Mouse (Mus musculus): ENCODE data around the gene Tes.

Tes gene

DNA sequence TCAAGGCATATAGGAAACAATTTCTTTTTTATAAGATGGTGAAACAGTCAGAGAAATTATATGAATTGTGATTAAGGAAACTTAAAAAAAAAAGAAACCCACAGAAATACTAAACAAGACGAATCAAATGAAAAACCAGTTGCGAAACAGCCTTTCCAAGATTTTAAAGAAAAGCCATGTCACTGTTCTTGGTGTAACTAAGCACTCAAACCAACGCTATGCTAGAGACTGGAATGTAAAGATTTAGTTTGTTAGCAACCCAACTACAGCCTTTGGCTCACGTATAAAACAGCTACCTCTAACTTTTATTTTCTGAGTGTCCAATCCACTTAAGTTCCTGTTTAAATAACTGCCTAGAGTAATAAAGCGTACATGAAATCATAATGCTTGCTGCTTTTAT lies 7.4 kb downstream of the Tes start:
- POLR2A ChIA-PET: no interaction called here
- CTCF ChIA-PET: no interaction called here

DNA sequence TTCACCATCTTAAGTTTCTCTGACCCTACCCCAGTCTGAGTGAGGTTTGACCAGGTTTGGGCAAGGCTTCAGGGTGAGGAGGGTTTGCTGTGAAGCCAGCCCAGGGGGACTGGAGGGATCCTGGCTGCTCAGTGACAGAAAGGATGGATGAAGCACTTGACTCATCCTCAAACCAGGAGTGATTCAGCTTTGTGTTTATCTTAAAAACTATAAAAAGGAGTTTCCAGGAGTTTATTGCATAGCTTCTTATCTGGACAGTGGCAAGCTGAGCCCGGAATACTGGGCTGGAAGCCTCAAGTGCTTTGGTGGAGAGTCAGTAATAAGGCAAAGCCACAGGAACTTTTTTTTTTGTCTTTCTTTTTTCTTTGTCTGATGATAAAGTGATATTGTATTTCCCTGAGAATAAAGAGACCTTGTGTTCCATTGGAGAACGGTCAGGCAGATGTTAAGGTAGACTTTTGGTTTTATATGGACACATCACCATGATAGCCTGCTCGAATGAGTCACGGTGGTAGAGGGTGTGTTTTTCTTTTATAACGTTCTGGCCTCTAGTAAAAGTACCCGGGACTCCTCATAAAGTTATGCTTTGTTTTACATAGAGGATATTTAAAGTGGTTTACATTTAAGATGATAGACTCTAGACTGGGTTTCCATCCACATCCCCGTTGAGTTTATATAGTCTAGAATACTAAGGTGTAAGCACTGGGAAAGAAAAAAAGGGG lies 8.0 kb downstream of the Tes start:
- ChIA-PET CTCF (no interaction called here), POLR2A (interaction anchor here in 1 of 4 experiments (1.5 kb wide), 1 partner anchor 9 kb away, joined by 4 read pairs; no protein-coding TSS in a partner anchor)

DNA sequence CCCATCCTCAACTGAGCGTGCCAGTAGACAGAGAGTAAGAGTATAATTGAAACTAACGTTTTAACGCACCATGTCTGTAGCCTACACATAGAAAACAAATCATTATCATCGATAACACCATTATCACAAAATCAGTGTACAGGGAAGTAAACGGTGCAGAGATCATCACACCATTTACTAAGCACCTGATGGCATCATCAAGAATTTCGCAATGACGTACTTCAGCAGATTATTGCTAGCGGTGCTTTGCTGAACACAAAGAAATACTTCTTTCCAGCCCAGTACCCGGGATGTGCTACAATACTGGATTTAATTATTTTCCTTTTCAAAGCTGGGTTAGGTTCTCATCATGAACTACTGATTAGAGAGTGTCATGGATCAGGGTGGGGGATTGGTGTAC lies 12.3 kb downstream of the Tes start:
- ChIA-PET CTCF (no interaction called here), POLR2A (interaction anchor here in 1 of 4 experiments (1.0 kb wide), 1 partner anchor 9 kb away, joined by 3 read pairs; no protein-coding TSS in a partner anchor)

DNA sequence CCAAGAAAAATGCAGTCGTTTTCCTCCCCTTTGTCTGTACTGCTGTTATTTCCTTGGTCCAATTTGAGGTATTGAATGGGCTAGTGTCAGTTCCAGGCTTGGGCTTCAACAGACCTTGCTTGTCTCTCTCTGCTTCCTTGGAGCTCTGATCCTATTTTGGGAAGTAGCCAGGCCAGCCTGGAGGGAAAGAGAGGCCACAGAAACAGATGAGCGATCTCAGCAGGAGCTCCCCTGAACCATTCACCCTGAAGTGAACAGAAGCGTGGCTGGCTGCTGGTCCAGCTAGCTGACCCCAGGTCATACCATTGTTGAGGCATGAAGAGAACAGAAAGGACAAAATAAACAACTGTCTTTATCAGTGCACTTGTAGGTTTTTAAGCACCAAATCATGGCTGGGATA lies 12.8 kb downstream of the Tes start:
- POLR2A ChIA-PET: interaction anchor here in 1 of 4 experiments (1.0 kb wide), 1 partner anchor 9 kb away, joined by 3 read pairs; no protein-coding TSS in a partner anchor
- CTCF ChIA-PET: interaction anchor here in 1 of 4 experiments (0.7 kb wide), 1 partner anchor 427 kb away, joined by 4 read pairs; no protein-coding TSS in a partner anchor

DNA sequence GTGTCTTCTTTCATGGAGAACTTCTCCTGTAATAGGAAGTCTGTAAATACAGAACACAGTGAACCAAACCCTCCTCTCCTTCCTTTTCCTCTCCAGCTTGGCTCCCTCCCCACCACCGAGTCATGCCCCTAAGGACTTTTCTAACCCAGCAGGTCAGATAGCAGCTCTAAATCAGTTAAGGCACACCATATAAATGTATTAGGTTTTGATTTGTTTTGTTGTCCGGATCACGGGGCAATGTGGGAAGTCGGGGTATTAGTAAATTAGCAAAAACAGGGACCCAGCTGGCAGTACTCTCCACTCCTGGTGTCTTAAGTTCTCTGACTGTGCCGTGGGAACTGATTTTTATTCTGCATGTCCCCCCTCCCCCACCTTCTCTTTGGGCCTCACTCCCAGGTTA lies 14.4 kb downstream of the Tes start:
- ChIA-PET POLR2A (interaction anchor here in 2 of 4 experiments (0.6 to 1.0 kb wide), 4 partner anchors 14 to 557 kb away, joined by 3 to 4 read pairs (median 3); no protein-coding TSS in a partner anchor), CTCF (interaction anchor here in 1 of 4 experiments (0.6 to 1.2 kb wide), 3 partner anchors 8 to 533 kb away, joined by 3 to 5 read pairs (median 3); no protein-coding TSS in a partner anchor)

DNA sequence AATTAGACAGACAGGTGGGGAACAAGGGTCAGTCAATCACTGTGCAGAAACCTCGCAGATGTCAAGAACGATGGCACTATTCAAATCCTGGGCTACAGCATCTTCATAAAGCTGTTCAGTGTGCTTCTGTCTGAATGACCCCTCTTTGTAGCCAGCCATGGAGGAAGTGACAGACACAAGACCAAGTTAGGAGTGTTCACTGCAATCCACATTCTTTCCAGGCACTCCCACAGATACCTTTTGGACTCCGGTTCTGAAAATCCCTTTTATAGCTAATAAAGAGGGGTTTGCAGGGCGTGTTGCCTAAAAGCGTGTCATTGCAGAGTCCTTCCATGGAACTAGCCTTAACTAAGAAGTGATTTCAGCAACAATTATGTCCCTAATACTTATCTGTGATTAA lies 14.9 kb downstream of the Tes start:
- CTCF ChIA-PET: interaction anchor here in 1 of 4 experiments (1.0 to 1.2 kb wide), 2 partner anchors 8 to 26 kb away, joined by 3 to 5 read pairs; no protein-coding TSS in a partner anchor
- POLR2A ChIA-PET: interaction anchor here in 2 of 4 experiments (0.6 to 1.0 kb wide), 4 partner anchors 14 to 557 kb away, joined by 3 read pairs; partner anchors contain the start of gene Tes (in 1 of the 2)

DNA sequence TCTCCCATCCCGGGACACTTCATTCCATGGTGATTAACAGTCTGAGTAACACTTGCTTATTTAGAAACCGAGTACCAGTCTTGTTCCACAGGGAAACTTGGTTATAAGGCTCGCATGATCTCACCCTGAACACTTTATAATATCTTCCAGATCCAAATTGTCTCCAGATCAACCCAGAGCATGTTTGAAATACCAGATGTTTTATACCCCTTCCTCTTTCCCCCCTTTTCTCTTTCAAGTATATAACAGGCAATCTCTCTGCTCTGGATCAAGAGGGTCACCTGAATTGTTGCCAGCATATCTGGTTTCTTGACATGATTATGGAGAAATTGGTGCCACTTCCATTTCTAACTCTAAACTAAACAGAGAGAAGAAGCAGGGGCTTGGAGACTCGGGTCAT lies 17.3 kb downstream of the Tes start:
- ChIA-PET CTCF (no interaction called here), POLR2A (interaction anchor here in 1 of 4 experiments (1.8 kb wide), 1 partner anchor 17 kb away, joined by 5 read pairs; no protein-coding TSS in a partner anchor)

DNA sequence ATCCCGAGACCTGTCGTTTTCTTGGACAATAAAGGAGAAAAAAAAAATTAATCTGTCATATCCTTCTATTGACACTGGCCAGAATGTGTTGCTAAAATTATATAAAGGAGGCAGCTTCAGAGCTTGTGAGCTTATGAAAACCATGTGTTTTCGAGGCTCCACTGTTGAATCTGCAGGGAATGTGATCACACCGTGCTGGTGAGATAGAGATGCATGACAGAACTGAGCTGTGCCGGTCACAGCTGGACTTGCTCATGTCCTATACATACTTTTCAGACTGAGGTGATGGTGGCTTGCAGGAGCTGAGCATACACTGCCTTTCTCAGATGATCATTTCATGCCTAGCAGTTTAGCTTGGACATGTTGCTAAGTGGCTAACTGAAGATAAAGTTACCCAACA lies 17.9 kb downstream of the Tes start:
- POLR2A ChIA-PET: interaction anchor here in 1 of 4 experiments (1.8 kb wide), 1 partner anchor 16 kb away, joined by 5 read pairs; no protein-coding TSS in a partner anchor
- CTCF ChIA-PET: no interaction called here

DNA sequence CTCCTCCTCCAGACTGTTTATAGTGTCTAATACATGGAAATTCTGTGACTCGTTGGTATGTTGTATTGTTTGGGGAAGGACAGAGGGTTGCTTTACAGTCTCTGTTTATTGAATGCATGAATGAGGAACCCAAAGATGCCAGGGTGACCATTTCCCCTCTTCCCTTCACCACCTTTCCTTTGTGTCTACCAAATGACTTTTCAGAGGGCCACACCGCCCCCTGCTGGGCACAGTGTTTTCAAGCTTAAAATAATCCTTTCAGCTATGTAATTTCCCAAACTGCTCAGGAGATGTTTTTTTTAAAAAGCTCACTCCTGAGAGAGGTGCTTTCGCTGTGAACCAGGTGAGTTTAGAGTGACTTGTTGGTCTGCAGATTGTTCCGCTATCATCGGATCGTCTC lies 22.5 kb downstream of the Tes start:
- ChIA-PET POLR2A (interaction anchor here in 1 of 4 experiments (0.7 to 1.4 kb wide), 2 partner anchors 11 to 56 kb away, joined by 3 read pairs; no protein-coding TSS in a partner anchor), CTCF (interaction anchor here in 3 of 4 experiments (0.7 to 2.7 kb wide), 23 partner anchors 8 to 475 kb away, joined by 3 to 20 read pairs (median 5); no protein-coding TSS in a partner anchor)

DNA sequence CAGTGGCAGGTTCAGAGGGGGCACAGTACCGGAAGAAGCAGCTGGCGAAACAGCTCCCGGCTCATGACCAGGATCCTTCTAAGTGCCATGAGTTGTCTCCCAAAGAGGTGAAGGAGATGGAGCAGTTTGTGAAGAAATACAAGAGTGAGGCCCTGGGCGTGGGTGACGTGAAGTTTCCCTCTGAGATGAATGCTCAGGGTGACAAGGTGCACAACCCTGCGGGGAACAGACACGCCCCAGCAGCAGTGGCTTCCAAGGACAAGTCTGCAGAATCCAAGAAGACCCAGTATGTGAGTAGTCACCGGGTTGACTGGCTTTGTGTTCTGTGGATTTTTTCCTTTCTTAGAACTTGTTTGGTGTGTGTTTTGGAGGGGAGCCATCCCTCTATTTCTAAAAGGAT lies 32.4 kb downstream of the Tes start:
- POLR2A ChIA-PET: no interaction called here
- CTCF ChIA-PET: no interaction called here

DNA sequence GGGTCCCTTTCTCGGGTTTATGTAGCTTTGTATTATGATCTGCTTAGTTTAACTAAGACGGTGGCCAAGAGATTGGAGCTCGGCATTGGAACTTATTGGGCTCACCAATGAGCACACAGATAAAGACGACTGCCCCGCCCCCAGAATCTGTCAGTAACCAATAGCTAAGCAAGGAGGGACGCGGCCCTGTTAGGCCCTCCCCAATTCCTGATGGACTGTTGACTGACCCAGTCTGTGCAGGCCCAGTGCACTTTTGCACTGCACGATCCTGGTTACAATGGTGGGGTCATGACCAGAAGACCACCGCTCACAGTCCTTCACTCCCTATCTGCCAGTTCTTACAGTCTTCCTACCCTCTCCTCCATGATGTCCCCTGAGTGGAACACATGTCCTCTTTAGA lies 33.6 kb downstream of the Tes start:
- CTCF ChIA-PET: interaction anchor here in 3 of 4 experiments (0.6 to 1.3 kb wide), 7 partner anchors 11 to 616 kb away, joined by 3 to 7 read pairs (median 3); no protein-coding TSS in a partner anchor
- POLR2A ChIA-PET: interaction anchor here in 1 of 4 experiments (0.9 to 1.9 kb wide), 4 partner anchors 11 to 538 kb away, joined by 3 to 5 read pairs (median 4); partner anchors contain the start of gene Capza2

DNA sequence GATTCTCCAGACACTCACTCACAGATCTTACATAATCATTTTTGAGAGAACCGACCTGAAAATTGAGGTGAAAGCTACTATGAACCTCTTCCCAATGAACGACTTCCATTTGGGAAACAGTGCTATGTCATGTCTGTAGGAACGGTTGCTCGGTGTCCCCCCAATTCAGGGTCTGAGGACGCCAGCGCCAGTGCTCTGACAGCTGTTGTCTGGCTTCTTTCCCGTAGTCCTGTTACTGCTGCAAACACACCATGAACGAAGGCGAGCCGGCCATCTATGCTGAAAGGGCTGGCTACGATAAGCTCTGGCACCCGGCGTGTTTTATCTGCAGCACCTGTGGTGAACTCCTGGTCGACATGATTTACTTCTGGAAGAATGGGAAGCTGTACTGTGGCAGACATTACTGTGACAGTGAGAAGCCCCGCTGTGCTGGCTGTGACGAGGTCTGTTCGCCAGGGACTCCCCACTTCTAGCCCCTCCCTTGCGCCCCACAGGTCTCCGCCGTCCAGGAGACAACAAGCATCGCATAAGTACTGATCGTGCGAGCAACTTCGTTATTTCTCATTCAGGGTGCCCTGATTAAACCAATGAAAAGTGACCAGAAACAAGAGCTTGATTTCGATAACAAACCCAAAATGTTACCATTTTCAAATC lies 34.7 kb downstream of the Tes start:
- CTCF ChIA-PET: interaction anchor here in 2 of 4 experiments (0.9 to 1.3 kb wide), 2 partner anchors 12 to 490 kb away, joined by 3 to 6 read pairs; no protein-coding TSS in a partner anchor
- POLR2A ChIA-PET: interaction anchor here in 1 of 4 experiments (0.6 to 1.9 kb wide), 5 partner anchors 12 to 537 kb away, joined by 3 to 5 read pairs (median 3); partner anchors contain the start of gene Capza2

DNA sequence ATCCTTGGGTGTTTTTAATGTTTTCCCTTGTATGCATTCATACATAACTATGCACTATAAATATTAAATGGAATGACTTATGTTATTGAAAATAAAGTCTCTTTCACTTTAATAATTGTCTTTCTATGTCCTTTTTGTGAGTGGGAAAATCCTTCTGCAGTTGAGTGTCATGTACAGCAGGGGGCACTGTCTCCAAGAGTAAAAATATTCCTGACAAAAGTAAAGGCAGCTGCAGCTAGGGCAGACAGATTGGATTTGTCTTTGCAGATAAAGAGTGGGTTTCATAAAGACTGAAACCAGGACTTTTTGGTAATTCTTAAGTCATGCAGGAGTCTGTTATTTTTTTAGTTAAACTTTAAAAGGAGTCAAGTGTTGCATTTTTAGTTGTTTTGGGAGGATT lies 40.8 kb downstream of the Tes start:
- CTCF ChIA-PET: interaction anchor here (0.6 to 1.6 kb wide), 24 partner anchors 12 to 796 kb away, joined by 3 to 5 read pairs (median 3); no protein-coding TSS in a partner anchor
- POLR2A ChIA-PET: interaction anchor here in 1 of 4 experiments (0.7 kb wide), 1 partner anchor 11 kb away, joined by 3 read pairs; no protein-coding TSS in a partner anchor

DNA sequence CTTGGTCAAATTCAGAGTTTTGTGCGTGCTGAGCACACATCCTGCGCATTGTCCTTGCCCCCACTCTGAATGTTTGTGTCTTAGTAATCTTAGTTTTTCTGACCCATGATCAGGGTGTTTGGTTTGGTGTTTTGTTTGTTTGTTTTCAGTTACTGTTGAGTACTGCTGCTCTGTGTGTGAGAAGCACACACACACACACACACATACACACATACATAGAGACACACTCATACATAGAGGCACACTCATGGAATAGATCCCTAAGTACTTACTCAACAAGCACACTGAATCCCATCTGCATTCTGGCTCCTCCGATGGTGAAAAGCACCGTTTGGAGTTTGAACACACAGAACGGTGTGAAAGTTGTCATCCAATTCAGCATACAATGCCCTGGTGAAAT lies 41.5 kb downstream of the Tes start:
- ChIA-PET POLR2A (interaction anchor here in 1 of 4 experiments (0.7 kb wide), 1 partner anchor 12 kb away, joined by 3 read pairs; no protein-coding TSS in a partner anchor), CTCF (interaction anchor here in 2 of 4 experiments (0.8 to 1.6 kb wide), 3 partner anchors 21 to 490 kb away, joined by 3 to 5 read pairs (median 3); no protein-coding TSS in a partner anchor)

DNA sequence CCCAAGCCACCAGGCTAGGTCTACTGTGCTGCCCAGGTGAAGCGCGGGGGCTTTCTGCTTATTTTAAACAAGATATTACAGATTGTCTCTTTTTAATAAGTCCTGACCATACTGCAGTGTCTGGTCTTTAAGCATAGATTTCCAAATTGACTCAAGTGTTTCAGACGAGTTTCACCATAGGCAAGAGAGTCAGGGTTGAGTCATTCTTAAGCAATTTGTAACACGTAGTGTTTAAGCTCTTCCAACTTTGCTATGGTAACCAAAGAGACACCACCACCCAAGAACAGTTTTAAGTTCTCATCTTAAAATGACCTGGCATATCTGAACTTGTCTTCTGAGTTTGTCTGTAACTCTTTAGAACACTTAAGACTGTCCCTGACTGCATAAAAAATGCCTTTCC lies 44.3 kb downstream of the Tes start:
- POLR2A ChIA-PET: interaction anchor here in 1 of 4 experiments (0.7 kb wide), 2 partner anchors 96 to 551 kb away, joined by 3 to 5 read pairs; no protein-coding TSS in a partner anchor
- CTCF ChIA-PET: no interaction called here

DNA sequence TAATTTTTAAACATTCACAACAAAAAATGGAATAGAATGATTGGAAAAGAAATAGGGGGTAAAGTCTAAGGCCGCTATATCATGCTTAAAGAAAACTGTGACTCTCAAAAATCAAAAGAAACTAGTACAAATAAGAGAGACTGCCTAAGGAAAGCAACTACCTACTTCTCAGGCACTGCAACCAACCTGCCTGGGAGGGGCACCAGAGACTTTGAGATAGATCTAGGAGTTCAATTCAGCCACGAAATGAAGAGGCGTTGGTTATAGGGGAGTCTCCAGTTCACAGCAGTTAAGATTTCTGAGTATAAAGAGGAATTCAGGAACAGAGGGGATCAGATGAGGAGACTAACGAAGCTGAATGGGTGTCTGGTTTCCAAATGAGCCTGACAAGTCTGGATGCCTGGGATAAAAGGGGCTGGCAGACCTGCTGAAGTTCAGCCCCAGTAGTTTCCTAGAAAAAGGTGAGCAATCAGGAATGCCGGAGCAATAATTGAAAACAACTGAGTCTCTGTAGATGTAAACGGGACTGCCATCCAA lies 45.7 kb downstream of the Tes start:
- POLR2A ChIA-PET: no interaction called here
- CTCF ChIA-PET: no interaction called here

DNA sequence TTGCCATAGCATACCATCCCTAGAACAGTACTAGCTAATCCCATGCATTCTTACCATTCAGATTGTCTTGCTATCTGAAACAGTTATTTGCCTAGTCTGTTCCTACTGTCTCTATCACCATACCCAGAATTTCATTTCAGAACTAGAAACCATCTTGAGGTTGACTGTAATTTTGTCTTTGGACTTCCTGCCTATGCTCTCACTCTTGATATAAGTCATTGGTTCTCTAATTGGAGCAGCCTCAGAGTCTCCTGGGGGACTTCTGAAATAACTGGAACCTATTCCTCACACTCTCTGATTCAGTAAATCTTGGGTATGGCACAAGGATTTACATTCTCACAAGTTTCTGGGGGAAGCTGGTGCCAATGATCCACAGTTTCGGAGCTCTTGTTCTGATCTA lies 47.1 kb downstream of the Tes start:
- ChIA-PET CTCF (no interaction called here), POLR2A (no interaction called here)

DNA sequence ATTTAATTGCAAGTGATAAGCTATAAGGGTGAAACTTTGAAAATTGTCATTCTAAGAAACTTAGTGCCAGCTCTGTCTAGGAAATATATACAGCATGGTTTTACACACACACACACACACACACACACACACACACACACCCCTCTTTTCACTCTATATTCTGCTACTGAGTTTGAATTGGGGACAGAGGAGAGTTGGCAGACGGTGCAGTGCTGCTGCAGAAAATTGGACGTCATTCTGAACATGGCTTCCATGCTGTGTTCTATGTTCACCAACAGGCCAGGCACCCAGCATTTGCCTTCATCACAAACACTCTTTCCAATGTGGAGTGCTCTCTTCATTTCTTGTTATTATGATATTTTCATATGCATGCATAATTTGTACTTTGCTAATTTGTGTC lies 48.0 kb downstream of the Tes start:
- ChIA-PET CTCF (no interaction called here), POLR2A (no interaction called here)

DNA sequence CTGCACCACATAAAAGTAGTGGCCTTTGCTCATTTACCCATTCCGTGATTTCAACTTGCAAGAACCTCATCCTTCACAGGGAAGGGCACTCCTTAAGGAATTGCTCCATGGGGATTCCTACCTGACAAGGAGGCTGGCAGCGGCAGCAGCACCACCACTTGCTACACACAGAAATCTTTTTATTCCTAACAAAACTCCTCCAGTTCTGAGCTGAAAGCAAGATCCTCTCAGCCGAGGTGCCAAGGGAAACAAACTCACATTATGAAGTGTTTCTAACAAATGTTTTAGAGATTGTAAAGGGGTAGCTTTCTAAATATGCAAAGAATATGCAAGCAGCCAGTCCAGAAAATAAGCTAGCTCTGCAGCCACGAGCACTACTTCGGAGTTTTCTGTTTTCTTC lies 49.6 kb downstream of the Tes start:
- CTCF ChIA-PET: interaction anchor here in 1 of 4 experiments (1.1 kb wide), 1 partner anchor 27 kb away, joined by 3 read pairs; no protein-coding TSS in a partner anchor
- POLR2A ChIA-PET: no interaction called here

Data from embryonic stem cell, embryonic (primary cell).